Mouse (Mus musculus): ENCODE results near the gene Zfp672.
A peak's percentile ranks its signal among the peaks of the same experiment; 100 is the strongest.
"Not testable (repeated sequence)": the region's sequence is repeated elsewhere in the genome, so short reads cannot be mapped to it uniquely, and the experiment has no call there.

The Zfp672 gene

GRCm38 (mm10) chr11:58324614-58325229 is 5.4 kb downstream of the Zfp672 start:
- peak; percentile 57 for DNase-seq (ENCODE audit: low spot score)

GRCm38 (mm10) chr11:58323570-58324340 is 6.4 kb downstream of the Zfp672 start:
- DNase-seq (ENCODE audit: low spot score) = peak; percentile 53

DNA sequence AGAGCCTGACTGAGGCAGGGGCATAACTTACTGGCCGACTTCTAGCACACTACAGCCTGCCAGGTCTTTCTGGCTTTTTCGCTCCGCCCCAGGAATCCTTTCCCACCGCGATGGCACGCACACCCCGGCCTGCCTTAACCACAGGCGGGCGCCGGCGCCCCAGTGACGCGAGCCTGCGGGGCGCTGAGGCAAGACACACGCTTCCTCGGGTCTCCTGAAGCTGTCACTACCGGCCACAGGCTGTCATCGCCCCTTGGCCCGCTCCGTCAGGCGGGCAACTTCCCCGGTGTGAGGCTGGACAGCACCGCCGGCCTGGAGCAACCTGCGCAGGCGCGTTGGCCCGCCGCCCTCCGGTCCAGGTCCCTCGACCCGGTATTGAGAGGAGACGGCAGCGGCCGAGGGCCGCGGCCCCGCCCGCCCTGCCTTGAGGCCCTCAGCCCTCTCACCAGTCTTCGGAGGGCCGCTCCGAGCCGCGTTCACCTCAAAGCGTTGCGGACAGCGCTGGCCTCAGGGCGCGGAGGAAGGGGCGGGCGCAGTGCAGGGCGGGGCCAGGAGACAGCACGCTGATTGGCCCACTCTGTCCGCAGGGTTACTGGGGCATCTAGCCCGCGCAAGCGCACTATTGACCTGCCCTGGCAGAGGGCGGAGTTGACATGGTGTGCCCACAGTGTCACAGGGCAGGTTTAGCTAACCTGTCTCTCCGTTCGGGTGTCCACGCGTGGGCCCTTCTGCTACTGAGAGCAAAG is 7.1 kb downstream of the Zfp672 start:
- DNase-seq (ENCODE audit: low spot score) = peak; percentile 98

DNA sequence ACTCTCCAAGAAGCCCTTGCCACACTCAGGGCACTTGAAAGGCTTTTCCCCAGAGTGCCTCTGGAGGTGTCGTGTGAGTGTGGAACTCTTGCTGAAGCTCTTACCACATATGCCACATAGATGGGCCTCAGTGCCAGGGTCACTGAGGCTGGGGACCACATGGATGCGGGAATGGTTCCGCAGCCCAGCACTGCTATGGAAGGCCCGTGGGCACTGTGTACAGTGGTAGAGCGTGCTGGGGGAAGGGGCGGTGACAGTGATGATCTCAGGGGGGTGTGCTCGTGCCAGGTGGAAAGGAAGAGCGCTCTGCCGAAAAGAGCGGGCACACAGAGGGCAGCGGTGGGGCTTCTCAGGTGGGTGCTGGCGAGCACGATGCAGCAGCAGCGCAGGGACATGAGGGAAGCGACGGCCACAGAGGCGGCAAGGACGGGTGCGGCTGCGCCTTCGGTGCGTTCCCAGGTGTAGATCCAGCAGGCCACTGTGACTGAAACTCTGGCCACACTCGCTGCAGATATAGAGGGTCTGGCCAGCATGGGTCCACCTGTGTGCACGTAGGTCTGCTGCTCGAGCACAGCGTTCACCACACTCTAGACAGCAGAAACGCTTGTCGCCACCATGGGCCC is 13.3 kb downstream of the Zfp672 start:
- no peak for DNase-seq (ENCODE audit: low spot score)

DNA sequence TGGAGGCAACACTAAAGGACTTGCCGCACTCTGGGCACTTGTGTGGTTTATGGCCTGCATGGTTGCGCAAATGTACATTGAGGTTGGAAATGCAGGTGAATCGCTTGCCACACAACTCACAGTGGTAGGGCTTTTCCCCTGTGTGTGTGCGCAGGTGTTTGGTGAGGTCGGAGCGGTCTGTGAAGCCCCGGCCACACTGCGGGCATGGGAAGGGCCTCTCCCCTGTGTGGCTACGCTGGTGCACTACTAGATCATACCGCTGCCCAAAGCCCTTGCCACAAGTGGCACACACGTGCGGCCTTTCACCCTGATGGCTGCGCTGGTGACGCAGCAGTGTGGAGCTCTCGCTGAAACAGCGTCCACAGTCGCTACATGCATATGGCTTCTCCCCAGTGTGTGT is 13.8 kb downstream of the Zfp672 start:
- DNase-seq (ENCODE audit: low spot score) = no peak

- no peak for DNase-seq (ENCODE audit: low spot score)
Observed at GRCm38 (mm10) chr11:58315536-58316168, 14.5 kb downstream of the Zfp672 start.

DNA sequence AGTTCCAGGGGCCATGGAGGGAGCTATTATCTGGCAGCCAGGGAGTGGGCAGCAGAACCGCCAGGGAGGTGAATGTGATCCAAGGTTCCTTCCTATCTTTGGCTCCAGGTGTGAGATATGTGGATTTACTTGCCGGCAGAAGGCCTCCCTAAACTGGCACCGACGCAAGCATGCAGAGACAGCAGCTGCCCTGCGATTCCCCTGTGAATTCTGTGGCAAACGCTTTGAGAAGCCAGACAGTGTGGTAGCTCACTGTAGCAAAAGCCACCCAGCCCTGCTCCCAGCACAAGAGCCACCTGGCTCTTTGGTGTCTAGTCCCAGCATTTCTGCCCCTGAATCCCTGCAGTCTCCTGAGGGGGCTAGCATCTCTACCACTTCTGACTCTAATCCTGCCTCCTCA is 16.1 kb downstream of the Zfp672 start:
- DNase-seq (ENCODE audit: low spot score) = no peak

- no peak for DNase-seq (ENCODE audit: low spot score)
Observed at GRCm38 (mm10) chr11:58308661-58309060, 21.5 kb downstream of the Zfp672 start.

- peak; percentile 65 for DNase-seq (ENCODE audit: low spot score)
Observed at GRCm38 (mm10) chr11:58307411-58308080, 22.6 kb downstream of the Zfp672 start.

GRCm38 (mm10) chr11:58306860-58307308 is 23.3 kb downstream of the Zfp672 start, which contains the start of gene Zfp692:
Gene Zfp692, plus strand, starts transcription at chr11:58307069.
- DNase-seq (ENCODE audit: low spot score) = peak; percentile 84

DNA sequence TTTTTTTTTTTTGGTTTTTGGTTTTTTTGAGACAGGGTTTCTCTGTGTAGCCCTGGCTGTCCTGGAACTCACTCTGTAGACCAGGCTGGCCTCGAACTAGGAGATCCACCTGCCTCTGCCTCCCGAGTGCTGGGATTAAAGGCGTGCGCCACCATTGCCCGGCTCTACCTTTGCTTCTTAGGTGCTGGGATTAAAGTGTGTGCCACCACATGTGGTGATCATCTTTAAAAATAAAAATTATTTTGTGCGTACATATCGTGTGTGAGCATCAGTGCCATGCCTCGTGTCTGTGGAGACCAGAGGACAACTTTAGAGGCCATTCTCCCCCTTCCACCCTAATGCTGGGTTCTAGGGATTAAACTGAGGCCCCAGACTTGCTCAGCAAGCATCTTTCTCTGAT is 24.8 kb downstream of the Zfp672 start:
- DNase-seq (ENCODE audit: low spot score) = not testable (repeated sequence)

DNA sequence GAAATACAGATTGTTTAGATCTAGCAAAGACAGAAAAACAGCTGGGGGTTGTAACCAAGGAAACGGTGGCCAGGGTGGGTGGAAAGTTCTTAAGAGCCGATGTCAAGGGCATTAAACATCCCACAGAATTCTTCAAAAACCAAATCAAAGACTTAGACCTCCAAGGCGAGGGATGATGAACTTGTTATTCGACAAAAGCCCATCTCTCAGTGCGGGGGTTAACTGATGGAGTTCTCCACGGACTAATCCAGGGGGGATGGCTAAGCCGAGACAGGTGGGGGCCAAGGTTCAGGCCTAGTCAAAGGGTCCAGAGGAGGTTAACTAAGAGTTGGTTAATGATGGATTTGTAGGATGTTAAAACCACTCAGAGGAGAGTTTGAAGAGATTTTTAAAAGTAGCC is 26.5 kb downstream of the Zfp672 start:
- no peak for DNase-seq (ENCODE audit: low spot score)

GRCm38 (mm10) chr11:58302774-58303445 is 27.2 kb downstream of the Zfp672 start:
- no peak for DNase-seq (ENCODE audit: low spot score)

DNA sequence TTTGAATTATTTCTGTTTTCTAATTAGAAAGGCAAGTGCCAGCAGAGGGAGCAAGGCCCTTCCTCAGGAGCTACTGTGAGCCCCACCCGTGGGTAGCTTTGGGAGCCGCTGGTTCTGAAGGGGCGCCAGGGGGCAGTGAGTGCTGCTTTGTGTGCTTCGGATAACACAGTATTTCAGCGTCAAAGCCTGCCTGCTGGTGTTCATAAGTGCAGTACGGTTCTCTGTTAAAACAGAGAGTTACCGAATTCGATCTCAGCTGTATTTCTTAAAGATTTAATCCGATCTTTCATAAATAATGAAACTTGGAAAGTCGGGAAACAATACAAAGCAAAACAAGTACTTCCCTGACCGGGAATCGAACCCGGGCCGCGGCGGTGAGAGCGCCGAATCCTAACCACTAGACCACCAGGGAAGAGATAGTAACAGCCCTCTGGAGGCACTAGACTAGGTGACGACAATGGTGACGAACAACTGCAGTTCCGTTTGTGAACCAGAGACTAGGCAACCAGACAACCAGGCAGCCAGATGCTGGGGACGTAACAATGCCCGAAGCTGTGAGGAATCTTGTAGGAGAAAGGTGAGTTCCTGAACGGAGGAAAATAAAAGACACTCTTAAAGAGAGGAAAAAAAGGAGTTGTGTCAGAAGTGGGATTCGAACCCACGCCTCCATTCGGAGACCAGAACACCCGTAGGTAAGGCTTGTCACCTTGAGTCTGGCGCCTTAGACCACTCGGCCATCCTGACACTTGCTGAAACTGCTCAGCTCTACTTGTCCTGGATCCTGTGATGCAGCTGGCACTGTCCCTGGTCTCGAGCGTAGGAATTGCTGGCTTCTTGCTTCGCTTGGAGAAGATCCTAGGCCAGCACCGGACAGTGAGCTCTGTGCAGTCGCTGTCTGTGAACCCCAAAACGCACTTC is 28.0 kb downstream of the Zfp672 start:
- DNase-seq (ENCODE audit: low spot score) = peak; percentile 99

DNA sequence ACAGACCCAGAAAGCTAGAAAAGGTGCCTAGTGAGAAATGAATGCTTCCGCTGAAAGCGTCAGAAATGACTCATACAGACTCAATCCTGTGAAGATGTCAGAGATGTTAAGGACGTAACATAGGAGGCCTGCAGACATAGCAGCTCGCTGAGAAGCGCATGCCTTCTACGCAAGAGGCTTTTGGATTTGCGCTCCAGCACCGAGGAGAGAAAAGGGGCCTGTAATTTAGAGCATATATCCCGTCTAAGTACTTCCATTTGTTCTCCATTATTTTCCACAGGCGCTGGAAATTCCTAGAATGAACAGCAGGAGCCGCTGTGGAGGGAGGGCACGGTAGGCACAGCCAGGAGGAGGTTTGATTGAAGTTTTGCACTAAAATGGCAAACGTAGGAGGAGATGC is 29.1 kb downstream of the Zfp672 start:
- DNase-seq (ENCODE audit: low spot score) = peak; percentile 66

- no peak for DNase-seq (ENCODE audit: low spot score)
Observed at GRCm38 (mm10) chr11:58297396-58297795, 32.7 kb downstream of the Zfp672 start.

DNA sequence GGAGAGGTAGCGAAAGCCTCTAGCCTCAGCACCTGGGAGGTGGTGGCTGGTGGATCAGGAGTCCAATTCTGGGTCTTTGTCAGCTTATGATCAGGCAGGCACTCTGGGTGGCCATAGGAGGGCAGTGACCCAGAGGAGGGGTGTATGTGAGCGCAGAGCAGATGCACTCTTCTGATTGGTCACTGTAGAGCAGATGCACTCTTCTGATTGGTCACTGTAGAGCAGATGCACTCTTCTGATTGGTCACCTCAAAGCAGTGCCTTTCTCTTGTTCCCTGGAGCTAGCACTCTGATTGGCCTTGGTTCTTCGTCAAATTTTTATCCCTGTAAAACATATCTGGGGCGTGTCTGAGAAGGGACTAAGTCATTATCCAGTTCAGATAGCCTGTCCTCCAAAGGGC is 37.3 kb downstream of the Zfp672 start:
- no peak for DNase-seq (ENCODE audit: low spot score)

GRCm38 (mm10) chr11:58290812-58291211 is 39.3 kb downstream of the Zfp672 start:
- DNase-seq (ENCODE audit: low spot score) = no peak

DNA sequence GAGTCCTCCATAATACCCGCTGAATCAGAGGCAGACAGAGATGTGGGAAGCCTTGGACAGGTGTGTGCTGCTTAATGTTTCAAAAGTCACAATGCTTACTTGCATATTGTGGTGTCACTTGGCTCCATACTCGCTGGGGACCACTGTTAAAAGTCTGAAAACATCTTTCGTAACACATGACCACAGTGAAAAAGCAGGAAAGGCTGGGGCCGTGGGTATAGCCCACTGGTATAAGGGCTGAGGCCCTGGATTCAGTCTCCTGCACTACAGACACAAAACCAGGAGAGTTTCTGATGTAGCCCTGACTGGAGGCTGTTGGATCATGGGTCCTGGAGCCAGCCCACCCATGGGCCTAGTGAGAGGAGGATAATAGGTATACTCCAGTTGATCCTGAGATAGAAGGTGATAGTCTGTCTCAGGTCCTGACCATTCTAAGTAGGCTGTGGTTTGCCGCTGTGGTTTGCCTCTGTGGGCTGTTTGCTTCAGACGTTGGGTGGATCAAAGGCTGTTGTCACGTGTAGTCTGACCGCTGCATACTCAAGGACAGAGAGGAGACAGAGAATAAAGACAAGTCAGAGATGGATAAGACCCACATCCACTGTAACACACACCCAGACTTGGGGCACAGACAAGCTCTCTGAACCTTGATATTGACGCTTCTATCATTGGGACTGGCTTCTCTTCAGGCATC is 40.0 kb downstream of the Zfp672 start:
- DNase-seq (ENCODE audit: low spot score) = no peak
